Mouse (Mus musculus): ENCODE measurements around the gene Klhl35. TPM values are rescaled to one million over a fixed set of nuclear protein-coding genes. Genes with fewer than 3 reads are reported as not detected.
A peak's percentile ranks its signal among the peaks of the same experiment; 100 is the strongest.

Klhl35 gene
- polyA plus RNA-seq, 1 experiment from 2014 or later, result 3.8 TPM

DNA sequence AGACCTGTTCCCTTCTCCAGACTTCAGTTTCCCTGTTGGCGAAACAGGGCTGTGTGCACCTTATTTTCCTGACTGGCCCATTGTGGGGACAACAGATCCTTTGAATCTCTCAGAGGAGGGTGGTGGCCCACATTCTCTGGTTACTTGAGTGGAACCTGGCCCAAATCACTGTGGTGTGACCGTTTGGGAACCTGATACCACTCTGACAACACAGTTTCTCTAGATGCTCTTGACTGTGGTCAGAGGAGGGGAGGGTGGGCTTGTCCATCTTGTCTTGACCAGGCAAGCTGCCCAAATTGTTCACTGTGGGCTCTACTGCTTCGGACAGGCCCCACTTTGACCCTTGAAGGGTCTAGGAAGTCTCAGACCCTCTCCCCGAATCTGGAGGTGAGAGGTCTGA is 11.8 kb upstream of the Klhl35 start:
- Histone ChIP-seq H3K36me3 (peaks cover 4% of the 10 kb centered on the region; the same call in 1 of the 2 replicates), H3K27me3 (no peaks in the 10 kb centered on the region), H3K9me3 (no peaks in the 10 kb centered on the region), H3K4me2 (replicated peaks) (no peak overlapping the region), H3K4me3 (no peak overlapping the region), H3K27ac (replicated peaks) (no peak overlapping the region), H3K4me1 (peaks cover 12% of the 10 kb centered on the region), H3K9ac (replicated peaks) (no peak overlapping the region)
- WGBS, result 78% methylated on average over 4 of the region's 4 CpGs
- no peak for ATAC-seq (replicated peaks)

DNA sequence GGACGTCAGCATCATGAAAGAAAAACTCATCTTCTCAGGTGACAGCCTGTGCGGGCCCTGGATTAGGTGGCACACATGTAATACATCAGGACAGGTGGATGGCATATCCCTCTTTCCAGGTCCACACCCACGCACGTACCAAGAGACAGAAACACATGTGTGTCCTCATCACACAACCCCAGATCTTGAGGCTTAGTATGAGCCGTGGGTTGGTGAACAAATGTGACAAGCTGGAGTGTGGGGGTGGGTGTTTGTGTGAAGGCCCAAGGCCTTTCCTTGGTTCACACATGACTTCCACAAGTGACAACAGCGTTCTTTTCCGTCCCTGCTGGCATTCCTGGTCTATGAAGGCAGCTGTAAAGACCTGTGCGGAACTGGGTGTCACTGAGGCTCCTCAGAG is 7.0 kb upstream of the Klhl35 start:
- no peak overlapping the region for H3K27ac ChIP-seq (replicated peaks)
- WGBS, result 95% methylated on average over 8 of the region's 8 CpGs
- H3K4me2 ChIP-seq (replicated peaks), result no peak overlapping the region
- no peak overlapping the region for H3K4me3 ChIP-seq
- no peaks in the 10 kb centered on the region for H3K27me3 ChIP-seq
- no peak overlapping the region for H3K9ac ChIP-seq (replicated peaks)
- H3K4me1 ChIP-seq, result no peaks in the 10 kb centered on the region
- no peak for ATAC-seq (replicated peaks)
- H3K9me3 ChIP-seq, result no peaks in the 10 kb centered on the region
- H3K36me3 ChIP-seq, result peaks cover 23% of the 10 kb centered on the region

DNA sequence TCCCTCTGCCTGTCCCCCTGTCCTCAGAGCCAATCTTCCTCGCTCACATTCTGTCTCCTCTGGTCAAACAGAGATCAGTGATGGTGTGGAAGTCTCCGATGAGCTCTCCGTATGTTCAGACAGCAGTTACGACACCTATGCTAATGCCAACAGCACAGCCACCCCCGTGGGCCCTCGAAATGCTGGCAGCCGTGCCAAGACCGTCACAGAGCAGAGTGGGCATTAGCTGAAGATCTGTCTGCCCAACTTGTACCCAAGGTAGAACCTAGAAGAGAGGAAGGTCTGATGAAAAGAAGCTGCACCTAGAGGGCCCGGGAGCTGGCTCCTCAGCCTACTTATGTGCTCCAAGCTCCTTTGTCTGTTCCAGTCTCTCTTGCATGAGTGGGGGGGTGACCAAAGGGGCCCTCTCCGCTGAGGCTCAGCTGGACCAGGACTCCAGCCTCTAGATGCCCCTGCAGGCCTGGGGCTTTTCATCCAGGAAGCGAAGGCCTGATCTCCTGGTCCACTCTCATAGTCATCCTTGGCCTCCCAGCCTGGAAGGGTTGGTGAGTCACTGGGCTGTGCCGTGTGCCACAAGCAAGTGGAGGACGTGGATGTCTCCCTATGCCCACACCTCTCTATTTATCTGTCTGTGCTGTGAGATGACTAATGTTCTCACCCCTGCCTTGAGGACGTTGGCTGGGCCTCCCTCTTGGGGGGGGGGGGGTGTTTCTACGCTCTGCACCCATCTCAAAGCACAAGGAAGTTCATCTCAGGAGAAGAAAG is 5.7 kb upstream of the Klhl35 start:
- no peak for ATAC-seq (replicated peaks)
- WGBS, result 89% methylated on average over 15 of the region's 15 CpGs
- no peaks in the 10 kb centered on the region for H3K27me3 ChIP-seq
- H3K4me2 ChIP-seq (replicated peaks), result no peak overlapping the region
- H3K9ac ChIP-seq (replicated peaks), result no peak overlapping the region
- peaks cover 23% of the 10 kb centered on the region for H3K36me3 ChIP-seq
- no peaks in the 10 kb centered on the region for H3K9me3 ChIP-seq
- H3K4me1 ChIP-seq, result peaks cover 2% of the 10 kb centered on the region
- H3K4me3 ChIP-seq, result no peak overlapping the region
- H3K27ac ChIP-seq (replicated peaks), result no peak overlapping the region

DNA sequence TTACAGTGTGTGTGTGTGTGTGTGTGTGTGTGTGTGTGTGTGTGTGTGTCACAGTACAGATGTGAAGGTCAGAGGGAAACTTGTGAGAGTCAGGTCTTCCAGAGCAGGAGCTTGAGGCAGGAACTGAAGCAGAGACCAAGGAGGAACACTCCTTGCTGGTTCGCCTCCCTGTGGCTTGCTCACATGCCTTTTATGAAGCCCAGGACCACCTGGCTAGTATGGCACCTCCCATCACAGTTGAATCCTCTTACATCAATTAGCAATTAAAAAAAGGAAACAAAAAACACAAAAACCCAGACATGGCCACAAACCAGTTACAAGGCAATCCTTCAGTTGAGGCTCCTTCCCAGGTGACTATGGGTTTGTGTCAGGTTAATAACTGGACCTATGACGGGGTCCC is 2.7 kb upstream of the Klhl35 start:
- Histone ChIP-seq H3K36me3 (peaks cover 19% of the 10 kb centered on the region), H3K4me3 (no peak overlapping the region), H3K9me3 (no peaks in the 10 kb centered on the region), H3K27me3 (no peaks in the 10 kb centered on the region), H3K4me2 (replicated peaks) (no peak overlapping the region), H3K27ac (replicated peaks) (no peak overlapping the region), H3K4me1 (peaks cover 31% of the 10 kb centered on the region), H3K9ac (replicated peaks) (no peak overlapping the region)
- ATAC-seq (replicated peaks), result no peak
- WGBS, result 78% methylated on average over 2 of the region's 2 CpGs

DNA sequence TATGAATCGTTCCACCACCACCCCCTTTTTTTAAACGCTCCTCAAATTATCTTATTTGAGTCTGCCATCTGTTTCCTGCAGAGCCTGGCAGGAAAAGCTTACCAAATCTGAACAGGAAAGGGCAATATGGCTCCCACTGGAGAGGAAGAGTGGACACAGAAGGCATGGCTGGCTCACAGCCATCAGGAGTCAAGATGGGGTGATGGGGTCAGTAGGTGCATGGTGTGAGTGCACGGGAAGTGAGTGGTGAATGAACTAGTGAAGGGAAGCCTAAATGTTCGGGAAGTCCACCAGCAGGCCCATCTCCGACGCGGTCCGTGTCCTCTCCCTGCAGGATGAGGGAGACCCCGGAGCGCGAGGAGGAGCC is 2.1 kb downstream of the Klhl35 start:
- Histone ChIP-seq H3K27ac (replicated peaks) (peak overlapping the region; percentile 94), H3K4me3 (peak overlapping the region; percentile 53), H3K9ac (replicated peaks) (peak overlapping the region; percentile 57), H3K36me3 (peaks cover 9% of the 10 kb centered on the region), H3K4me1 (peaks cover 32% of the 10 kb centered on the region), H3K9me3 (no peaks in the 10 kb centered on the region), H3K27me3 (no peaks in the 10 kb centered on the region), H3K4me2 (replicated peaks) (peak overlapping the region; percentile 74)
- ATAC-seq (replicated peaks), result no peak
- WGBS, result 22% methylated on average over 8 of the region's 11 CpGs

DNA sequence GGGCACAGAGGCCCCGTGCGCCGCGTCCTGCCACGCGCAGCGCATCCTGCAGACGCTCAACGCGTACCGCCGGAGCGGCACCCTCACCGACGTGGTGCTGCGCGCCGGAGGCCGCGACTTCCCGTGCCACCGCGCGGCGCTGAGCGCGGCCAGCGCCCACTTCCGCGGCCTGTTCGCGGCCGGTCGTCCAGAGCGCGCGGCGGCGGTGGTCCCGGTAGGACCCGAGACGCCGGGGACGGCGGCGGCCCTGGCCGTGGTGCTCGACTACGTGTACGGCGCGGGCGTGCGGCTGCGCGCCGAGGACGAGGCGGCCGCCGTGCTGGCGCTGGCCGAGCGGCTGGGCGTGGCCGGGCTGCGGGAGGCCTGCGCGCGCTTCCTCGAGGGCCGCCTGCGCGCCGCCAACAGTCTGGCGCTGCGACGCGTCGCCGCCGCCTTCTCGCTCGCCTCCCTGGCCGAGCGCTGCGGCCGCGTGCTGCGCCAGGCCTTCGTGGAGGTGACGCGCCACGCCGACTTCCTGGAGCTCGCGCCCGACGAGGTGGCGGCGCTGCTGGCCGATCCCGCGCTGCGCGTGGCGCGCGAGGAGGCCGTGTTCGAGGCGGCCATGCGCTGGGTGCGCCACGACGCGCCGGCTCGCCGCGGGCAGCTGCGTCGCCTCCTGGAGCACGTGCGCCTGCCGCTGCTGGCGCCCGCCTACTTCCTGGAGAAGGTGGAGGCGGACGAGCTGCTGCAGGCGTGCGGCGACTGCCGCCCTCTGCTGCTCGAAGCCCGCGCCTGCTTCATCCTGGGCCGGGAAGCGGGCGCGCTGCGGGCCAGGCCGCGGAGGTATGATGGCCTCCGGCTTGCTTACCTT is 2.7 kb downstream of the Klhl35 start:
- Histone ChIP-seq H3K4me2 (replicated peaks) (peak overlapping the region; percentile 74), H3K27me3 (no peaks in the 10 kb centered on the region), H3K4me3 (peak overlapping the region; percentile 53), H3K9ac (replicated peaks) (peak overlapping the region; percentile 57), H3K27ac (replicated peaks) (peak overlapping the region; percentile 94), H3K9me3 (no peaks in the 10 kb centered on the region), H3K4me1 (peaks cover 32% of the 10 kb centered on the region), H3K36me3 (peaks cover 14% of the 10 kb centered on the region)
- ATAC-seq (replicated peaks), result peak; percentile 81
- 2% methylated on average over 114 of the region's 145 CpGs for WGBS

DNA sequence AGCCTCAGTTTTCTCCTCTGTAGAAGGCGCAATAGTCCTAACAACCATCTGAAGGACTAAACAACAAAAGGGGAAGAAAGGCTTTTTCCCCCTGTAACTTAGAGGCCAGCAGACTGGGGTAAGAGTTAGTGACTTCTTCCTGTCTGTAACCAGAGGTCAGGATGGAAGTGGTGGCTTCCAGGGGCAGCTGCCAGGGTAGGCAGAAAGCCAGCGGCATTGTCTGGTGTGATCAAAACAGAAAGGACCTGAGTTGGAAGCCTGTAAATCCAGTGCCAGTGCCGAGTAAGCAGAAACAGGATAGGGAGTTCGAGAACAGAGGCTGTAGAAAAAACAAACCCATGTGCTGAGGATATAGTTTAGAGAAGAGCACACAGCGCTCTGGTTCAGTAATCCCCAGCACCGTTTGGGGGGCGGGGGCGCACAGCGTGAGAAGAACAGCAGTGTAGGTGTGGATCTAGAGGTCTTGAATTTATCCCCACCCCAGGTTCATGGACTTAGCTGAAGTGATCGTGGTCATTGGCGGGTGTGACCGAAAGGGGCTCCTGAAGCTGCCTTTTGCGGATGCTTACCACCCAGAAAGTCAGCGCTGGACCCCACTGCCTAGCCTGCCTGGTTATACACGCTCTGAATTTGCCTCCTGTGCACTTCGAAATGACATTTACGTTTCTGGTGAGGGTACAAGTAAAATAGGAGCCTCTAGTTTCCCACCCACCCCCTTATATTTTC is 4.0 kb downstream of the Klhl35 start:
- Histone ChIP-seq H3K9ac (replicated peaks) (no peak overlapping the region), H3K27ac (replicated peaks) (0 out of 2 replicates have a peak overlapping the region, but pooled peaks have one; percentile 94), H3K36me3 (peaks cover 18% of the 10 kb centered on the region), H3K9me3 (no peaks in the 10 kb centered on the region), H3K27me3 (no peaks in the 10 kb centered on the region), H3K4me2 (replicated peaks) (no peak overlapping the region), H3K4me1 (peaks cover 34% of the 10 kb centered on the region), H3K4me3 (no peak overlapping the region)
- ATAC-seq (replicated peaks), result no peak
- 83% methylated on average over 17 of the region's 17 CpGs for WGBS

DNA sequence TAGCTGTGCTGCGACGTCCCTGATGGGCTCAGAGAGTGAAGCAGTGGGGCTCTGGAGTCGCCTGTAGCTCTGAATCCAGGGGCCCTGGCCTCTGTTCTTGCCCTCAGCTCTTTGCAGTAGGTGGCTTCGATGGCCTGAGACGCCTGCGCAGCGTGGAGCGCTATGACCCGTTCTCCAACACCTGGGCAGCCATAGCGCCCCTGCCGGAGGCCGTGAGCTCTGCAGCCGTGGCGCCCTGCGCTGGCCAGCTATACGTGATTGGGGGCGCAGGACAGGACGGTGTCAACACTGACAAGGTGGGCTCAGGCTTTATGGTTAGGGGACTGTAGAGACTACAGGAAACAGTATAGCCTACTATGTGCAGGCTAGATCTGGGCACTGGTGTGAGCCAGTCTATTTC is 5.8 kb downstream of the Klhl35 start:
- ATAC-seq (replicated peaks), result no peak
- peaks cover 21% of the 10 kb centered on the region for H3K4me1 ChIP-seq

DNA sequence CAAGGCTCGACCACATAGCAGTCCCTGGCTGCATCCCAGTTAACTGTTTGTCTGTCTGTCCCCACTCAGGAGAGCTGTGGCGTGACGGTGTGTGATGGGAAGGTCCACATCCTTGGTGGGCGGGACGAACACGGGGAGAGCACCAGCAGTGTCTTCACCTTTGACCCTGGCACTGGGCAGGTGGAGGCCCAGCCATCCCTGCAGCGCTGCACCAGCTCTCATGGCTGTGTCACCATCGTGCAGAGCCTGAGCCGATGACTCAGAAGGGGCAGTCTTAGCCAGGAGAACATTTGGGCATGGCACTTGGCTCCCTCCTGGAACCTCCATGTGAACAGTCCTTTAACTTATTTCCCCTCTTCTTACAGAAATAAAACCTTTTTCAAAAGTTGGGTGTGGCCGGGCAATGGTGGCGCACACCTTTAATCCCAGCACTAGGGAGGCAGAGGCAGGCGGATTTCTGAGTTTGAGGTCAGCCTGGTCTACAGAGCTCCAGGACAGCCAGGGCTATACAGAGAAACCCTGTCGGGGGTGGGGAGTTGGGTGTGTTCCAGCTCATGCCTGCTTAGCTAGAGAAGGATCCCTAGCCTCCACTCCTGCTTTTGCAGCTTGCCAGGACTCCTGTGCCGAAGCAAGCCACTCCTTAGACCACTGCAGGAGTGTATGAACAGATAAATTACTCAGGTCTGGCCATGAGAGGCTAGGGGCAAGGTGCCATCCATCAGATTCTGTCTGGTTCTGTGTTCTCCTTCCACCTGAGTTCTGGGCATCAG is 8.0 kb downstream of the Klhl35 start:
- H3K27ac ChIP-seq (replicated peaks), result no peak overlapping the region
- ATAC-seq (replicated peaks), result no peak
- H3K36me3 ChIP-seq, result peaks cover 44% of the 10 kb centered on the region
- no peaks in the 10 kb centered on the region for H3K9me3 ChIP-seq
- no peak overlapping the region for H3K4me3 ChIP-seq
- H3K4me1 ChIP-seq, result peaks cover 9% of the 10 kb centered on the region; the same call in 1 of the 2 replicates
- H3K27me3 ChIP-seq, result no peaks in the 10 kb centered on the region
- no peak overlapping the region for H3K9ac ChIP-seq (replicated peaks)
- 85% methylated on average over 14 of the region's 14 CpGs for WGBS
- H3K4me2 ChIP-seq (replicated peaks), result no peak overlapping the region

More for the DNA sequence above, 5.8 kb downstream of the Klhl35 start:
- Histone ChIP-seq H3K9me3 (no peaks in the 10 kb centered on the region), H3K9ac (replicated peaks) (no peak overlapping the region), H3K36me3 (peaks cover 23% of the 10 kb centered on the region), H3K27me3 (no peaks in the 10 kb centered on the region), H3K4me2 (replicated peaks) (no peak overlapping the region), H3K4me3 (no peak overlapping the region), H3K27ac (replicated peaks) (no peak overlapping the region)
- WGBS, result 68% methylated on average over 18 of the region's 18 CpGs

DNA sequence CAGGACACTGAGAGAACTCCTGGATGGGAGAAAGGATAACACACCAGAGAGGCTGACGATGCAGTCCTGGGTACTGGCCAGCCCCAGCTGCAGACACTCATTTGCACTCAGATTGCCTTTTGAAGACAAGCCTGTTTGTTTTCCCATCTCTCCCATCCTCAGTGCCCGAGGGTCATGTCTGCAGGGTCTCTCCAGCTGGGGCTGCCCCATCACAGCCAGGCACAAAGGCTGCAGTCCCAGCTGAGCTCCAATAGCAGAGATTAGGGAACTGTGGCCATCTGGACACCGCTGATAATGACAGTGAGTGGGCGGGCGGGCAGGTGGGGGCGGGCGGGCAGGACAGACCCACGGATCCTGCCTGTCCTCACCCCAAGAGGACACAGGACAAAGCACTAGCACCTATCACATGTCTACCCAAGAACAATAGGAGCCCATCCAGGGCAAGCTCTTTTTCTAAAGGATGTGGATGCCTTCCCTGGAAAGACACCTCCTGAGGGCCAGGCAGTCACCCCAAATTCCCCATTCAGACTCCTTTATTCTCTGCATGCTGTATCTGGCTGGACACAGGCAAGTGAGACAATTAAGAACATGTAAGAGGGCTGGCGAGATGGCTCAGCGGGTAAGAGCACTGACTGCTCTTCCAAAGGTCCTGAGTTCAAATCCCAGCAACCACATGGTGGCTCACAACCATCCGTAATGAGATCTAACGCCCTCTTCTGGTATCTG is 9.2 kb downstream of the Klhl35 start:
- WGBS, result 66% methylated on average over 12 of the region's 12 CpGs
- Histone ChIP-seq H3K27ac (replicated peaks) (peak overlapping the region; percentile 53), H3K4me1 (peaks cover 16% of the 10 kb centered on the region; the same call in 1 of the 2 replicates), H3K36me3 (peaks cover 56% of the 10 kb centered on the region), H3K4me2 (replicated peaks) (no peak overlapping the region), H3K9me3 (no peaks in the 10 kb centered on the region), H3K9ac (replicated peaks) (no peak overlapping the region), H3K4me3 (no peak overlapping the region), H3K27me3 (no peaks in the 10 kb centered on the region)
- ATAC-seq (replicated peaks), result peak; percentile 18; the same call in 1 of the 2 replicates

DNA sequence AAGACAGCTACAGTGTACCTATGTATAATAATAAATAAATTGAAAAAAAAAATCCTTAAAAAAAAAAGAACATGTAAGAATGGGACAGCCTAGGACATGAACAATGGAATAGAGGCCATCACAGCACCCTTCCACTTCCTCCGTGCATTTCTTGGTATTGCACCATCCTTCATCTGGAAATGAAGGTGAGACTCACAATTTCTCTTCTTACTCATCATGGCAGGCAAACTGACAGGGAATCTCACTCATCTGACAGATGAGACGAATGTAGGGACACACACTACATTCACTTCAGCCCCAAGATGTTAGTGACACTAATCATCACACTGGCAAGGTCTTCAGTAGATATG is 9.7 kb downstream of the Klhl35 start:
- Histone ChIP-seq H3K4me1 (peaks cover 21% of the 10 kb centered on the region), H3K4me3 (no peak overlapping the region), H3K27me3 (no peaks in the 10 kb centered on the region), H3K4me2 (replicated peaks) (no peak overlapping the region), H3K27ac (replicated peaks) (no peak overlapping the region), H3K9ac (replicated peaks) (no peak overlapping the region), H3K9me3 (no peaks in the 10 kb centered on the region), H3K36me3 (peaks cover 61% of the 10 kb centered on the region)
- ATAC-seq (replicated peaks), result no peak
- 85% methylated on average over 2 of the region's 2 CpGs for WGBS
